Mouse (Mus musculus) CH12.LX (cell line): ENCODE data around the gene Olfr131. TPM values are rescaled to one million over a fixed set of nuclear protein-coding genes. Genes with fewer than 3 reads are reported as not detected.

ENCODE experiments used
- polyA plus RNA-seq: library from polyadenylated mRNA; unstranded; fragments of >175 nt; gene quantifications from 2 replicates; pipeline ENCODE4 v1.2.1, GENCODE M21; 2012; ENCODE audit warnings: low read depth; ENCODE audit not compliant: insufficient read length
- total RNA-seq, 2 experiments: library from RNA; depleted of rRNA; stranded (reverse); fragments of 300-350 nt in 1 of 2; fragments of >200 nt in 1 of 2; gene quantifications; 2 replicates each; pipeline ENCODE4 v1.2.3; 2012 to 2014

The Olfr131 gene
- total and polyA plus RNA-seq, 3 experiments = not detected

Other genes with a start within 250 kb of the Olfr131 start
- gene Olfr126, start 241.2 kb downstream of the Olfr131 start, total RNA-seq (2012; rRNA removed) = not detected in 2 replicates
- gene Olfr126, start 241.2 kb downstream of the Olfr131 start, total RNA-seq (2014; rRNA removed) = not detected in 2 replicates
- gene Olfr126, start 241.2 kb downstream of the Olfr131 start, polyA plus RNA-seq = not detected in 2 replicates
- not detected in 2 replicates for gene Olfr127, start 188.3 kb downstream of the Olfr131 start, total RNA-seq (2012; rRNA removed)
- gene Olfr127, start 188.3 kb downstream of the Olfr131 start, total RNA-seq (2014; rRNA removed) = not detected in 2 replicates
- gene Olfr127, start 188.3 kb downstream of the Olfr131 start, polyA plus RNA-seq = 0.07 and 0.10 TPM in 2 replicates
- not detected in 2 replicates for gene Olfr128, start 168.1 kb downstream of the Olfr131 start, total RNA-seq (2012; rRNA removed)
- gene Olfr128, start 168.1 kb downstream of the Olfr131 start, total RNA-seq (2014; rRNA removed) = not detected in 2 replicates
- gene Olfr128, start 168.1 kb downstream of the Olfr131 start, polyA plus RNA-seq = not detected in 2 replicates
- gene Olfr761, start 135.6 kb downstream of the Olfr131 start, total RNA-seq (2012; rRNA removed) = not detected in 2 replicates
- not detected in 2 replicates for gene Olfr761, start 135.6 kb downstream of the Olfr131 start, total RNA-seq (2014; rRNA removed)
- gene Olfr761, start 135.6 kb downstream of the Olfr131 start, polyA plus RNA-seq = not detected in 2 replicates
- gene Olfr129, start 28.6 kb downstream of the Olfr131 start, total RNA-seq (2012; rRNA removed) = not detected in 2 replicates
- not detected in 2 replicates for gene Olfr129, start 28.6 kb downstream of the Olfr131 start, total RNA-seq (2014; rRNA removed)
- gene Olfr129, start 28.6 kb downstream of the Olfr131 start, polyA plus RNA-seq = not detected in 2 replicates
- not detected in 2 replicates for gene Olfr130, start 24.8 kb downstream of the Olfr131 start, total RNA-seq (2012; rRNA removed)
- gene Olfr130, start 24.8 kb downstream of the Olfr131 start, total RNA-seq (2014; rRNA removed) = not detected in 2 replicates
- not detected in 2 replicates for gene Olfr130, start 24.8 kb downstream of the Olfr131 start, polyA plus RNA-seq
- not detected in 2 replicates for gene Olfr132, start 45.8 kb upstream of the Olfr131 start, total RNA-seq (2012; rRNA removed)
- not detected in 2 replicates for gene Olfr132, start 45.8 kb upstream of the Olfr131 start, total RNA-seq (2014; rRNA removed)
- gene Olfr132, start 45.8 kb upstream of the Olfr131 start, polyA plus RNA-seq = not detected in 2 replicates
- gene Olfr133, start 56.6 kb upstream of the Olfr131 start, total RNA-seq (2012; rRNA removed) = not detected in 2 replicates
- not detected in 2 replicates for gene Olfr133, start 56.6 kb upstream of the Olfr131 start, total RNA-seq (2014; rRNA removed)
- gene Olfr133, start 56.6 kb upstream of the Olfr131 start, polyA plus RNA-seq = not detected in 2 replicates
- not detected in 2 replicates for gene Olfr134, start 82.7 kb upstream of the Olfr131 start, total RNA-seq (2012; rRNA removed)
- not detected in 2 replicates for gene Olfr134, start 82.7 kb upstream of the Olfr131 start, total RNA-seq (2014; rRNA removed)
- not detected in 2 replicates for gene Olfr134, start 82.7 kb upstream of the Olfr131 start, polyA plus RNA-seq
- gene Olfr135, start 115.6 kb upstream of the Olfr131 start, total RNA-seq (2012; rRNA removed) = not detected in 2 replicates
- not detected in 2 replicates for gene Olfr135, start 115.6 kb upstream of the Olfr131 start, total RNA-seq (2014; rRNA removed)
- not detected in 2 replicates for gene Olfr135, start 115.6 kb upstream of the Olfr131 start, polyA plus RNA-seq
- gene Olfr138, start 172.3 kb upstream of the Olfr131 start, total RNA-seq (2012; rRNA removed) = not detected in 2 replicates
- not detected in 2 replicates for gene Olfr138, start 172.3 kb upstream of the Olfr131 start, total RNA-seq (2014; rRNA removed)
- gene Olfr138, start 172.3 kb upstream of the Olfr131 start, polyA plus RNA-seq = not detected in 2 replicates
- not detected in 2 replicates for gene Olfr137, start 218.9 kb upstream of the Olfr131 start, total RNA-seq (2012; rRNA removed)
- not detected in 2 replicates for gene Olfr137, start 218.9 kb upstream of the Olfr131 start, total RNA-seq (2014; rRNA removed)
- not detected in 2 replicates for gene Olfr137, start 218.9 kb upstream of the Olfr131 start, polyA plus RNA-seq
- not detected in 2 replicates for gene Olfr136, start 241.1 kb upstream of the Olfr131 start, total RNA-seq (2012; rRNA removed)
- not detected in 2 replicates for gene Olfr136, start 241.1 kb upstream of the Olfr131 start, total RNA-seq (2014; rRNA removed)
- not detected in 2 replicates for gene Olfr136, start 241.1 kb upstream of the Olfr131 start, polyA plus RNA-seq